Mouse (Mus musculus): Measurements from ENCODE around the gene Slit3.

- TF ChIP-seq CTCF (IDR thresholded peaks at IDR 0.05; ENCODE audit: borderline replicate concordance, insufficient read depth, low read length), result no peak
- TF ChIP-seq POLR2A (IDR thresholded peaks at IDR 0.05; ENCODE audit: low read depth, low read length), result no peak
These were observed 204.3 kb downstream of the Slit3 start for GRCm38 (mm10) chr11:35325131-35325995.
